Mouse (Mus musculus) lung, adult 10 weeks (tissue): ENCODE data around the gene Hist1h2ap. TPM values are rescaled to one million over a fixed set of nuclear protein-coding genes. Genes with fewer than 3 reads are reported as not detected.

Experiments
- polyA plus RNA-seq: library from polyadenylated mRNA; stranded (reverse); fragments of 350-450 nt; fragmentation: Illumina TruSeq; extraction: RNeasy Lipid Tissue Mini Kit (QIAGEN cat#74804); gene quantifications from one replicate; pipeline ENCODE4 v1.2.3, GENCODE M21; 2014; ENCODE audit warnings: low read depth, low replicate concordance; ENCODE audit not compliant: insufficient read depth

Gene Hist1h2ap
- not detected for polyA plus RNA-seq

DNA sequence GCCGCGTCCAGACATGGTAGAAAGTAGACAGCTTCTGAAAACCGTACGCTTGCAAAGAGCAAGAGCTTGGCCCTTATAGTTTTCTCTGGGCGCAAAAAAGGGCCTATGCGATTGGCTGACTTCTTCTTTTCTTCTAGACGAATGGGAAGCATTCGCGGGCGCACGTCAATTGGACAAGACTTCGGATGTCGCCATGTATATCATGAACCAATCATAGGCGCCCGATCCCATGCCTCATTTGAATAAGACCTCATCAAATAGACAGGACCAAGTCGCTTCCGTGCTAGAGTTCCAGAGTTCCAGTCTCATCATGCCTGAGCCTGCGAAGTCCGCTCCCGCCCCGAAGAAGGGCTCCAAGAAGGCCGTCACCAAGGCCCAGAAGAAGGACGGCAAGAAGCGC is at the start of gene Hist1h2ap, which contains the start of gene Hist1h2br:
Gene Hist1h2ap (minus strand): TSS at position 47 of the 400 bp plus-strand sequence.
Gene Hist1h2br (plus strand): TSS at position 283 of the 400 bp plus-strand sequence.

DNA sequence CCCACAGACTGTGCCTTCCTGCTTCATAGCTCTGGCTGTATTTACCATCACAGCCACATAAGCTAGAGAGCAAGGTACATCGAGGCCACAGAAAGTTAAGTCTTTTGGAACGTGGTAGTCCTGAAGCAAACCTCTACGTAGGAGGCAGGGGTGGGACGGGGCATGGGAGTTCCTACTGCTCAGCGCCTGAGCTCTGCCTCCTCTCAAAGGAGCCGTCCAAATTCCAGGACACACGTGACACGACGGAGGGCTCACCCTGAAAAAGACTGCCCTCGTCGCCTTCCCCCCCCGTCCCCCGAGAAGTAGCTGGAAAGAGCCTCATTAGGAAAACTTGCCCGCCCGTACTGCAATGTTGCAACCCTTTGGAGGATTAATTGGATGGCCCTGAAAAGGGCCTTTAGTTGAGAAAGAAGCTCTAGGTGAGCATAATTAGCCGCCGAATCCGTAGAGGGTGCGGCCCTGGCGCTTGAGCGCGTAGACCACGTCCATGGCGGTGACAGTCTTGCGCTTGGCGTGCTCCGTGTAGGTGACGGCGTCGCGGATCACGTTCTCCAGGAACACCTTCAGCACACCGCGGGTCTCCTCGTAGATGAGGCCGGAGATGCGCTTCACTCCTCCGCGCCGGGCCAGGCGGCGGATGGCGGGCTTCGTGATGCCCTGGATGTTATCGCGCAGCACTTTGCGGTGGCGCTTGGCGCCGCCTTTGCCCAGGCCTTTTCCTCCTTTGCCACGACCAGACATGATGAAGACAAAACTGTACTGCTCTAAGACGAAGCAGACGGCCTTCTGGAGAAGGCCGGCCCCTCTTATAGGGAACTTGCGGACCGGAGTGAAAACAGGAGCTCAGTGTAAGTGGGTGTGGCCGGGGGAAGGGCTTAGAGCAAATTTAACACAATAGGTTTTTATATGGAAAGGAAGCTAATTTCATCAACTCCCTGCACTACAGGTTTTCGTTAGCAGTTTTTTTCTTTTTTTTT is 1.6 kb downstream of the Hist1h2ap start, which contains the start of gene Hist1h4n:
Gene Hist1h4n (minus strand): TSS at position 779 of the 977 bp plus-strand sequence.

DNA sequence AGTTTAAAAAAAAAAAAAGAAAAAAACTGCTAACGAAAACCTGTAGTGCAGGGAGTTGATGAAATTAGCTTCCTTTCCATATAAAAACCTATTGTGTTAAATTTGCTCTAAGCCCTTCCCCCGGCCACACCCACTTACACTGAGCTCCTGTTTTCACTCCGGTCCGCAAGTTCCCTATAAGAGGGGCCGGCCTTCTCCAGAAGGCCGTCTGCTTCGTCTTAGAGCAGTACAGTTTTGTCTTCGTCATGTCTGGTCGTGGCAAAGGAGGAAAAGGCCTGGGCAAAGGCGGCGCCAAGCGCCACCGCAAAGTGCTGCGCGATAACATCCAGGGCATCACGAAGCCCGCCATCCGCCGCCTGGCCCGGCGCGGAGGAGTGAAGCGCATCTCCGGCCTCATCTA is 21.8 kb downstream of the Hist1h2ap start, which contains the start of gene Hist1h4m:
Gene Hist1h4m (plus strand): TSS at position 208 of the 400 bp plus-strand sequence.

GRCm38 (mm10) chr13:21810073-21810472 is 23.2 kb downstream of the Hist1h2ap start, which contains the start of the genes Hist1h2bq and Hist1h2ao:
Hist1h2bq (minus strand) TSS chr13:21810197.
Hist1h2ao (plus strand) TSS chr13:21810465.

DNA sequence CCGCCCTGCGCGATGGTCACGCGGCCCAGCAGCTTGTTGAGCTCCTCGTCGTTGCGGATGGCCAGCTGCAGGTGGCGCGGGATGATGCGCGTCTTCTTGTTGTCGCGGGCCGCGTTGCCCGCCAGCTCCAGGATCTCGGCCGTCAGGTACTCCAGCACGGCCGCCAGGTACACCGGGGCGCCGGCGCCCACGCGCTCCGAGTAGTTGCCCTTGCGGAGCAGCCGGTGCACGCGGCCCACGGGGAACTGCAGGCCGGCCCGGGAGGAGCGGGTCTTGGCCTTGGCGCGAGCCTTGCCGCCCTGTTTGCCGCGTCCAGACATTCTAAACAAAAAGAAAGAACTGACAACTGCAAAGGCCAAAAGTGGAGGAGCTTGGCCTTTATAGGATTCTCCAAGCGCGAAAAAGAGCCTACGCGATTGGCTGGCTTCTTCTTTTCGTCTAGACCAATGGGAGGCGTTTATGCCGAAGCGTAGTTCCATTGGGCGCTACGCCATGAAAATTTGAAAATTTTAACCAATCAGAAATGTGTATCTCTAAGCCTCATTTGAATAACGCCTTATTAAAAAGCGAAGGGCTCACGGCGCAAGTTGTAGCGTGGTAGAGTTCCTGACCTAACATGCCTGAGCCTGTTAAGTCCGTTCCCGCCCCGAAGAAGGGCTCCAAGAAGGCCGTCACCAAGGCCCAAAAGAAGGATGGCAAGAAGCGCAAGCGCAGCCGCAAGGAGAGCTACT is 46.2 kb downstream of the Hist1h2ap start, which contains the start of the genes Hist1h2an and Hist1h2bp:
Gene Hist1h2an (minus strand): TSS at position 320 of the 731 bp plus-strand sequence.
Gene Hist1h2bp (plus strand): TSS at position 563 of the 731 bp plus-strand sequence.

DNA sequence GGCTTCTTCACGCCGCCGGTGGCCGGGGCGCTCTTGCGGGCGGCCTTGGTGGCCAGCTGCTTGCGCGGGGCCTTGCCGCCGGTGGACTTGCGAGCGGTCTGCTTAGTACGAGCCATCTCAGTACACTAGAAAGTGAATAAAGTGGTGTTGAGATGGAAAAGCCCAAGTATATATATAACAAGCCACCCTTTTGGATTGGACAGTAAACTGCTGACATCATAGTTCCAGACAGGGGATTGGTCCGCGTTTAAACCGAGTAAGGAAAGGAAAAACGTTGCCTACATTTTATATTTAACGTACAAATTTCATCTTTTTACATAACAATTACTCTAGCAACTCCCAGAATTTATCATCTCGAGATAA is 50.1 kb downstream of the Hist1h2ap start, which contains the start of gene Hist1h3i:
Gene Hist1h3i (minus strand): TSS at position 116 of the 363 bp plus-strand sequence.

Other genes starting within 250 kb of the Hist1h2ap start
- gene Olfr1362, start 219.5 kb downstream of the Hist1h2ap start, polyA plus RNA-seq: not detected
- not detected for gene Olfr11, start 191.0 kb downstream of the Hist1h2ap start, polyA plus RNA-seq
- not detected for gene Olfr1361, start 170.1 kb downstream of the Hist1h2ap start, polyA plus RNA-seq
- not detected for gene Olfr1360, start 156.1 kb downstream of the Hist1h2ap start, polyA plus RNA-seq
- not detected for gene Olfr1359, start 135.4 kb downstream of the Hist1h2ap start, polyA plus RNA-seq
- not detected for gene Hist1h2bl, start 117.4 kb downstream of the Hist1h2ap start, polyA plus RNA-seq
- not detected for gene Hist1h2ai, start 117.1 kb downstream of the Hist1h2ap start, polyA plus RNA-seq
- gene Hist1h3h, start 115.8 kb downstream of the Hist1h2ap start, polyA plus RNA-seq: not detected
- not detected for gene Hist1h2bm, start 111.5 kb downstream of the Hist1h2ap start, polyA plus RNA-seq
- gene Hist1h4j, start 98.4 kb downstream of the Hist1h2ap start, polyA plus RNA-seq: not detected
- gene Hist1h4k, start 83.0 kb downstream of the Hist1h2ap start, polyA plus RNA-seq: not detected
- not detected for gene Hist1h2ak, start 79.7 kb downstream of the Hist1h2ap start, polyA plus RNA-seq
- gene Hist1h2bn, start 79.4 kb downstream of the Hist1h2ap start, polyA plus RNA-seq: not detected
- not detected for gene Hist1h1b, start 52.9 kb downstream of the Hist1h2ap start, polyA plus RNA-seq
- gene Hist1h3i, start 50.1 kb downstream of the Hist1h2ap start, polyA plus RNA-seq: not detected
- not detected for gene Hist1h2an, start 46.3 kb downstream of the Hist1h2ap start, polyA plus RNA-seq
- not detected for gene Hist1h2bp, start 46.0 kb downstream of the Hist1h2ap start, polyA plus RNA-seq
- 0.42 TPM for gene Hist1h2bq, start 23.3 kb downstream of the Hist1h2ap start, polyA plus RNA-seq
- not detected for gene Hist1h2ao, start 23.0 kb downstream of the Hist1h2ap start, polyA plus RNA-seq
- gene Hist1h4m, start 21.8 kb downstream of the Hist1h2ap start, polyA plus RNA-seq: 1.4 TPM
- 1.0 TPM for gene Hist1h4n, start 1.3 kb downstream of the Hist1h2ap start, polyA plus RNA-seq
- gene Hist1h2br, start 236 bp upstream of the Hist1h2ap start, polyA plus RNA-seq: not detected
- gene Zfp184, start 111.6 kb upstream of the Hist1h2ap start, polyA plus RNA-seq: 1.2 TPM
- not detected for gene Pom121l2, start 147.7 kb upstream of the Hist1h2ap start, polyA plus RNA-seq
- not detected for gene Prss16, start 176.2 kb upstream of the Hist1h2ap start, polyA plus RNA-seq
- not detected for gene Hist1h2ah, start 202.1 kb upstream of the Hist1h2ap start, polyA plus RNA-seq
- not detected for gene Hist1h2bk, start 202.4 kb upstream of the Hist1h2ap start, polyA plus RNA-seq
- gene Hist1h4i, start 207.9 kb upstream of the Hist1h2ap start, polyA plus RNA-seq: 3.2 TPM
- not detected for gene Hist1h2ag, start 209.4 kb upstream of the Hist1h2ap start, polyA plus RNA-seq
- not detected for gene Hist1h2bj, start 209.7 kb upstream of the Hist1h2ap start, polyA plus RNA-seq